Mouse (Mus musculus) thymus, adult 2 months (tissue): ENCODE results near the gene Mtfr1l.

Experiments used
- CTCF ChIP-seq: fragments of 200-500 bp; IDR thresholded peaks from 2 replicates; pipeline ENCODE4 v1.5.1; 2012; ENCODE audit warnings: mild to moderate bottlenecking, control low read depth, low read length, moderate library complexity, borderline replicate concordance; ENCODE audit not compliant: control insufficient read depth, poor library complexity, insufficient read depth; ENCODE audit errors: extremely low read depth
- POLR2A ChIP-seq: fragments of 200-500 bp; IDR thresholded peaks from 2 replicates; pipeline ENCODE4 v1.6.1; 2012; ENCODE audit warnings: mild to moderate bottlenecking, low read length, control low read depth, moderate library complexity; ENCODE audit not compliant: control insufficient read depth, poor library complexity, insufficient read depth; ENCODE audit errors: extremely low read depth

GRCm38 (mm10) chr4:134542726-134543125, 7.5 kb upstream of the Mtfr1l start:
- no peak for TF ChIP-seq POLR2A
- TF ChIP-seq CTCF: no peak
